Mouse (Mus musculus) cerebellum, postnatal 10 days (tissue): ENCODE measurements at regions not wholly inside any gene's neighbourhood (a gene's known extent, or its start where the extent isn't known, plus 50 kb on each side); places are given as distances from the start of the nearest gene placed in this dataset.

Experiments
- DNase-seq, 2 experiments: peaks; one replicate each; pipeline ENCODE4 v3.0.0; 2021; ENCODE audit warnings: mixed read lengths in 2 of 2

- DNase-seq: no peak
Measured at GRCm38 (mm10) chr16:93263141-93263815, 340.6 kb downstream of the Setd4 start.

DNA sequence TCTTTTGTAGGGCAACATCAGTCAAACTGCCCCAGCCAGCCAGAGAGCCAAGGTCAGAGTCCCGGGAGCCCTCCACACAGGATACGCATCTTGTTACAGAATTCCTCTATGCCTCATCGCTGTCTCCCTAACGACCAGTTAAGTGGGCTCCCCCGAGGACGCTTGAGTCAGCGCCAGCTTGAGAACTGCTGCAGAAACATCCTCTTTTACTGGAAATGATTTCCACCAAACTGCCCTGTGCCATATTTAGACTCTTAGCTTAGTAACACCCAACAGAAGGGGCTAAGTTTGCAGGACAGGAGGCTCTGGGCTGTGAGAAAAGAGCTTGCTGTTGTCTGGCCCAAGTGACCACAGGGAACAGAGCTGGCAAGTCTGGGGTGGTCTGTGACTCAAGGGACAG is 357.0 kb downstream of the Setd4 start:
- peak; percentile 33 to 59 for DNase-seq

DNA sequence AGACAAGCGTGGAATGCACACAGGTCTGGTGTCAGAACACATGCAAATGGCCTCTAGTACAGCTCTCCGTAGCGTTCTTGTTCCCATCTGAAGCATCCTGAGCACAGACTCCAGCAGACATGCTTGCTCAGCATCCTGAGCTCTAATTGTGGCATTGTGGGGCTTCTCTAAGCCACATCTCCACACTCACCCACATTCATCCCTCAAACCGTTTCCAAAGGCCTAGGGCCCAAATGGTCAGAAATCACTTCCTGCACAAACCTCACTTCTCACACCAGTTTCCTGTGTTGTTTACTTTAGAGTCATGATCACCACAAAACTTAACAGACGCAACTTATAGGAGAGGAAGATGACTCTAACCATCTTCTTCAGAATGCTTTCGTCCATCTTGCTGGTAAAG is 358.1 kb downstream of the Setd4 start:
- no peak for DNase-seq

GRCm38 (mm10) chr16:93238898-93239297 is 365.0 kb downstream of the Setd4 start:
- DNase-seq: no peak

GRCm38 (mm10) chr16:93238326-93238725 is 365.5 kb downstream of the Setd4 start:
- no peak for DNase-seq

GRCm38 (mm10) chr16:93225644-93226043 is 378.2 kb downstream of the Setd4 start:
- no peak for DNase-seq

DNA sequence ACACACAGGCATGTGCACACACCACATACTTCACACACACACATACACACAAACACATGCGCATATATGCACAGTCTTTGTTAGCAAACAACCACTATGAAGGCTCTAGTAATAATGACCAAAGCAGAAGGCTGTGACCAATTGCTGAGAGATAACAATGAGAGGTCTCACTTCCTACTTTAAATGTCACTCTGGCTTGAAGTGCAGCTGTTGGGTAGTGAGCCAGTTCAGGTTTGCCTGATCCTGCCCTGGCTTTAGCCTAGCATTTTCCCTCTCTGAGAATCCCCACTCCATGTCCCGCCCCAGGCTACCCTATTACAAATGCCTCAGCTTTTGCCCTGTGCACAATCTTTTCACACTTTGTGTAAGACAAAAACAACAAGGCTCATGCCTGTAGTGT is 378.7 kb downstream of the Setd4 start:
- DNase-seq: no peak

- no peak for DNase-seq
Measured at GRCm38 (mm10) chr16:93219731-93220130, 384.1 kb downstream of the Setd4 start.

GRCm38 (mm10) chr16:93218402-93218801 is 385.5 kb downstream of the Setd4 start:
- peak; percentile 10 to 23 for DNase-seq

GRCm38 (mm10) chr16:93217600-93218226 is 386.1 kb downstream of the Setd4 start:
- no peak for DNase-seq

DNA sequence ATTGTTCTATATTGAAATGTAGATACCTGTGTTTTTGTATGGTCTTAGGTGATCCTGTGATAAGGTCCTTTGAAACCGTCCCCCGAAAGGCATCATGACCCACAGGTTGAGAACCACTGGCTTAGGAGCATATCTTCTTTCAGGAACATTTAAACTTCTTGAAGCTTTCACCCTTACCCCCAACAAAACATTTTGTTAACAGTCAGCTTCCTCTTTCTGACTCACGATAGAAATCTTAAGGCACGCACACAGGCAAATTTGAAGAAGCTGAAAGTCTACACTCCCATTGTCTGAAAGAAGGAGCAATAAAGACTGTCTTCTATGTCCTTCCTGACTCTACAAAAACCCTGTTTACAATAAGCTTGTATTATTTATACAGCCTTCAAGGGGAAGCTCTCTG is 388.2 kb downstream of the Setd4 start:
- no peak for DNase-seq

GRCm38 (mm10) chr16:93213618-93214017 is 387.7 kb upstream of the Runx1 start:
- no peak for DNase-seq

- no peak for DNase-seq
Measured at GRCm38 (mm10) chr16:93207675-93208074, 381.7 kb upstream of the Runx1 start.

GRCm38 (mm10) chr16:93207217-93207616 is 381.3 kb upstream of the Runx1 start:
- DNase-seq: no peak

GRCm38 (mm10) chr16:93206325-93206724 is 380.4 kb upstream of the Runx1 start:
- DNase-seq: no peak

DNA sequence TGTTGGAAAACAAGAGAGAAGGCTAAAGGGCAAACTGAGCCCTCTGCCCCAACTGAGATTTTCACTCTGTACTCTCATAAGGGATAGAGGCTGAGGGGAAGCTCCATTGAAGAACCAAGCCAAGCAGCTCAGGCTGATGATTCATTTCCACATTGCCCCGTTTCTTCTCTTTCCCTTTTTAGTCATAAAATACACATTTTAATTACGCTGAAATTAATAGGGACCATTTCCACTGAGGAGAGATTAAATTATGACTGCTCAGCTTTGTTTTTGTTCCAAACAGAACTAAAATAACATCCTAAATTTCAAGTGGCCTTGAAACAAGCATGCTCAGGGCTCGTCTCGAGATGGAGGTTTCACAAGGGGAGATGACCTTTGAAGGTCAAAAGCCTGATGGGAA is 378.7 kb upstream of the Runx1 start:
- no peak for DNase-seq

- DNase-seq: no peak
Measured at GRCm38 (mm10) chr16:93202591-93202990, 376.6 kb upstream of the Runx1 start.

GRCm38 (mm10) chr16:93197300-93197699 is 371.4 kb upstream of the Runx1 start:
- no peak for DNase-seq

DNA sequence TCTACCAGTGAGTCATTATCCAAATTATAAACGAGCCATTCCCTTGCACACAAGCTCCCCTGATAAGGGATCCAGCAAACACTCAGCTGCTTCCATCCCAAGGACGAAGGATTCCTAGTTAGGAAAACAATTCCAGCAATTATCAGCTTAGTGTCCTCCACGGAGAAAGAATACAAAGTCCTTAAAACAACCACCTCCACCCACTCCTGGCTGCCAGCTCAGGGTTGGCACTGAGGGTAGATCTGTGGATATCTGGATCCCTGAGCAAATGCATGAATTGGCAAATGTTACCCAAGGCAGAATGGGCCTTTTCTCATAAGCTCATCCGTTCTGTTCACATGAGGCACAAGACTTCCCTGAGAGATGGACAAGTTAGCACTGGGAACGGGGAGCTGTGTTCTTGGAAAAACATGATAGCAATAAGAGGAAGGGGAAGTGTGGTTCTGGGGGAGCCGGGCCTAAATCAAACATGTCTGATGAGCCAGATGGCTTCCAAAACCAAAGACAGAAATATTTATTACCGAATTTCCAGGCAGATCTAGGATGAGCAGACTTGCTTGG is 368.1 kb upstream of the Runx1 start:
- peak; percentile 6 to 16 for DNase-seq

DNA sequence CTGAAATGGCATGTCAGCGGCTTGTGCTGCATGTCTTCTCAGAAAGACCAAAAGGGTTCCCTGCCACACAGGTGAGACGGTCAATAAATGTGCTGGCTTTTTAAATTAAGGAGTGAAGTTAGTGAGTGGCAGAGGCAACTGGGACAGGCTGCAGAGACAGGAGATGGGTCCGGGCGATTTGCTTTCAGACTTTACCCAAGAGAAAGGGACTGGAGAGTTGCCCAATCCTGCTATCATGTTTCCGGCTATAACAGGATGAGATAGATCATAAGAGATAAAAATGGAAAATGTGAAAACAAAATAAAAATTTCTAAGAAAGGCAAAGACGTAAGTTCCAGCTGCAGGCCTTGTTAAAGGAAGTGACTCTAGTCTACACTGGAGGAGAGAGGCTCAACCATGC is 367.3 kb upstream of the Runx1 start:
- no peak for DNase-seq

DNA sequence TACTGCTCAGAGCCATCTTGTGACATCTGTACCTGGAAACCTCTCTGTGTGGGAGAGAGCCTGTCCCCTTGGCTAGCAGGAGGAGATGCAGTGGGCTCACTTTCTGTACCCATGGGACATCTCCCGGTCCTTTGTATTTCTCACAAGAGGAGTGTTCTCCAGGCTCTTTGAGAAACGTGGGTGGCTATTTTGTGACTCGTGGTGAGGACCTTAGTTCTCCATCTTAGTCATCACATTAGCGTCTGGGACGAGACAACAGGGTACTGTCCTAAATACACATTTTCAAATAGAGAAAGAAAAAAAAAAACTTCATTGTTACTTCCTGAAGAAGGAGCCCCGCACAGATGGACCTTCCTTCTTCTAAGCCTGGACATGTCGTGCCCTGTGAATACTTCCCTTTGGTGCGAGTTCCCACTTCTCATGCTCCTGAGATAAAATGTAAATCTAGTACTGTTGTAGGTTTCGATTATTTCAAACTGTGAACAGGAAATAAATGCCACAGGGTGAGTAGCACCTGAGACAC is 366.8 kb upstream of the Runx1 start:
- DNase-seq: no peak

- DNase-seq: no peak
Measured at GRCm38 (mm10) chr16:93191174-93191573, 365.2 kb upstream of the Runx1 start.

DNA sequence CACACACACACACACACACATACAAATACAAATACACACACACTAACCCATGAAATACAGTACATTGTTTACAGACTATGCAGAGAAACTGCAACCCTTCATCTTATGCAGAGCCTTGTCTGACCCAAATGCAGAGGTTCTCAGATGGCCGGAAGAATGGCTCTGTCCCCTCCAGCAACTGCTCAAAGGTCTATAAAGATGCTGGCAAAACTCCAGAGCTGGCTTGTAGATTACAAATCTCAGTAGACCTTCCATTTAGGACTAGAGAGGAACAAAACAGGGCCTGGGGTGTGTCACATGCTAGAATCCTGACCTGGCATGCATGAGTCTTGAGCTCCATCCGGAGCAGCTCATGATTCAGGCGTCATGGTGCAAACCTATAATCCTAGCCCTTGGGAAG is 364.4 kb upstream of the Runx1 start:
- DNase-seq: peak in 1 of 2 experiments; percentile 8

DNA sequence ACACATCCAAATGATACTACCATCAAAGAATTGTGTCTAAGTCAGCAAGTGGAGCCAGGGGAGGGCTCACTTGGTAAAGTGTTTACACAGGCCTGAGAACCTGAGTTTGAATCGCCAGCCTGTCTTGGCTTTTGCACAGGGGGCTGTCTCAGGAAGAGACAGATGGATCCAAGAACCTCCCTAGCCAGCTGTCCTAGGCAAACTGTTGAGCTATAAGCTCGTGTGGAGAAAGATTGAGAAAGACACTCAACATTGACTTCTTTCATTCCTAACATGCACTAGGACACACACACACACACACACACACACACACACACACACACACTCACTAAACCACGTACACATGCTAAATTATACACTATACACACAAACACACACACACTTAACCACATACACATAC is 363.9 kb upstream of the Runx1 start:
- DNase-seq: no peak
